8 mouse cellular contexts compared by ENCODE assay signal in genomic region chr11:23769686-23770509, GRCm38 (mm10). TPM values are rescaled to one million over a fixed set of nuclear protein-coding genes. Genes with fewer than 3 reads are reported as not detected.
DNase-seq lines count a peak whose midpoint lies in the region; ATAC-seq lines count a peak whose summit lies in the region.

No protein-coding gene starts in this region.

- H3K9ac ChIP-seq in forebrain, embryonic 13.5 days: peak overlapping the region; percentile 74
- no peak overlapping the region; the same call in 1 of the 2 replicates for H3K9ac ChIP-seq in hindbrain, embryonic 11.5 days (ENCODE audit: low read depth, low read length)
- no peak overlapping the region for H3K9ac ChIP-seq in limb, embryonic 11.5 days (ENCODE audit: low read length)
- H3K9ac ChIP-seq in midbrain, embryonic 11.5 days (ENCODE audit: low read length): peak overlapping the region; percentile 72

- peak overlapping the region; percentile 75 for H3K4me3 ChIP-seq in forebrain, embryonic 13.5 days
- H3K4me3 ChIP-seq in hindbrain, embryonic 11.5 days (ENCODE audit: low read depth, low read length): peak overlapping the region; percentile 72
- H3K4me3 ChIP-seq in limb, embryonic 11.5 days (ENCODE audit: low read depth, low read length): peak overlapping the region; percentile 66
- peak overlapping the region; percentile 49 for H3K4me3 ChIP-seq in midbrain, embryonic 11.5 days (ENCODE audit: low read depth, low read length)

- peaks cover 7% of the 10 kb centered on the region for H3K4me1 ChIP-seq in forebrain, embryonic 13.5 days
- H3K4me1 ChIP-seq in hindbrain, embryonic 11.5 days (replicated peaks; ENCODE audit: control insufficient read depth, insufficient read depth, low read length): no peaks in the 10 kb centered on the region
- H3K4me1 ChIP-seq in limb, embryonic 11.5 days (ENCODE audit: control insufficient read depth, insufficient read depth, low read length): 0 out of 2 replicates have a peak, but pooled peaks cover 2% of the 10 kb centered on the region
- H3K4me1 ChIP-seq in midbrain, embryonic 11.5 days (ENCODE audit: control insufficient read depth, insufficient read depth, low read length): peaks cover 2% of the 10 kb centered on the region; the same call in 1 of the 2 replicates

- DNase-seq in heart, adult 11 months: peak; percentile 90
- DNase-seq in heart, postnatal 25 days (ENCODE audit: low spot score): no peak
- DNase-seq in brain, adult 2 months (ENCODE audit: low read depth, low spot score): peak; percentile 35
- DNase-seq in hindbrain, embryonic 11.5 days (ENCODE audit: low spot score): peak; percentile 30
- peak; percentile 43 for DNase-seq in limb, embryonic 11.5 days (ENCODE audit: low spot score)
- DNase-seq in midbrain, embryonic 11.5 days (ENCODE audit: low spot score, missing footprints): peak; percentile 97
- DNase-seq in spleen, postnatal 10 days (ENCODE audit: low spot score in 2 of 2): peak; percentile 20 to 46

- intact Hi-C loops in heart, postnatal 25 days (cut with DNase I): loop anchor here (2.0 to 5.0 kb wide), 2 partner anchors 105 to 122 kb away; partner anchors contain the start of genes Pex13 and Pus10

- WGBS in forebrain, embryonic 13.5 days: 1% methylated on average over 25 of the region's 25 CpGs
- under 1% methylated on average over 25 of the region's 25 CpGs for WGBS in hindbrain, embryonic 11.5 days
- WGBS in limb, embryonic 11.5 days: under 1% methylated on average over 25 of the region's 25 CpGs
- 1% methylated on average over 25 of the region's 25 CpGs for WGBS in midbrain, embryonic 11.5 days

- H3K36me3 ChIP-seq in forebrain, embryonic 13.5 days (ENCODE audit: poor library complexity, severe bottlenecking): no peaks in the 10 kb centered on the region
- no peaks in the 10 kb centered on the region for H3K36me3 ChIP-seq in hindbrain, embryonic 11.5 days (ENCODE audit: control insufficient read depth, insufficient read depth, low read length)
- H3K36me3 ChIP-seq in limb, embryonic 11.5 days (ENCODE audit: control insufficient read depth, insufficient read depth, low read length): no peaks in the 10 kb centered on the region
- H3K36me3 ChIP-seq in midbrain, embryonic 11.5 days (ENCODE audit: control insufficient read depth, insufficient read depth, low read length): no peaks in the 10 kb centered on the region

- peak overlapping the region; percentile 73 for H3K4me2 ChIP-seq in forebrain, embryonic 13.5 days
- H3K4me2 ChIP-seq in hindbrain, embryonic 11.5 days (replicated peaks; ENCODE audit: low read depth, low read length): peak overlapping the region; percentile 77
- peak overlapping the region; percentile 49 for H3K4me2 ChIP-seq in limb, embryonic 11.5 days (ENCODE audit: low read depth, severe bottlenecking)
- peak overlapping the region; percentile 90 for H3K4me2 ChIP-seq in midbrain, embryonic 11.5 days

- peaks cover 17% of the 10 kb centered on the region for H3K27me3 ChIP-seq in forebrain, embryonic 13.5 days
- no peaks in the 10 kb centered on the region for H3K27me3 ChIP-seq in hindbrain, embryonic 11.5 days (ENCODE audit: control insufficient read depth, insufficient read depth, low read length)
- H3K27me3 ChIP-seq in limb, embryonic 11.5 days (ENCODE audit: control insufficient read depth, insufficient read depth, low read length): no peaks in the 10 kb centered on the region
- no peaks in the 10 kb centered on the region for H3K27me3 ChIP-seq in midbrain, embryonic 11.5 days (ENCODE audit: control insufficient read depth, insufficient read depth, low read length)

- peak; percentile 22; the same call in 1 of the 2 replicates for ATAC-seq in forebrain, embryonic 13.5 days
- peak; percentile 1 for ATAC-seq in hindbrain, embryonic 11.5 days (ENCODE audit: low FRiP score)
- ATAC-seq in limb, embryonic 11.5 days (ENCODE audit: insufficient number of reproducible peaks, low FRiP score, low TSS enrichment, low read depth): no peak
- peak; percentile 1 for ATAC-seq in midbrain, embryonic 11.5 days (ENCODE audit: low FRiP score)

- H3K9me3 ChIP-seq in forebrain, embryonic 13.5 days (replicated peaks): no peaks in the 10 kb centered on the region
- no peaks in the 10 kb centered on the region for H3K9me3 ChIP-seq in hindbrain, embryonic 11.5 days (ENCODE audit: control insufficient read depth, low read length)
- H3K9me3 ChIP-seq in limb, embryonic 11.5 days (ENCODE audit: control insufficient read depth, low read length): no peaks in the 10 kb centered on the region
- no peaks in the 10 kb centered on the region for H3K9me3 ChIP-seq in midbrain, embryonic 11.5 days (ENCODE audit: control insufficient read depth, low read length)

- H3K27ac ChIP-seq in forebrain, embryonic 13.5 days: no peak overlapping the region
- H3K27ac ChIP-seq in hindbrain, embryonic 11.5 days (ENCODE audit: low read depth, low read length): no peak overlapping the region
- no peak overlapping the region for H3K27ac ChIP-seq in limb, embryonic 11.5 days (replicated peaks; ENCODE audit: low read depth, low read length)
- H3K27ac ChIP-seq in midbrain, embryonic 11.5 days (ENCODE audit: low read depth, low read length): no peak overlapping the region

RNA-seq across cellular contexts. Expression of gene Rel, which starts 0.9 kb away (rescaled TPM):
- total RNA-seq in heart, postnatal 25 days (2021): 10 to 100 TPM in 1 of 2 experiments, 1 to 10 TPM in 1; 8.5 to 10.5 TPM
- polyA plus RNA-seq in forebrain, embryonic 13.5 days (2015; fragmentation: Nextera tagmentation; extraction: Ambion mirVana): 0.27 and 0.40 TPM in 2 replicates
- polyA plus RNA-seq in hindbrain, embryonic 11.5 days (2014; fragmentation: Nextera tagmentation; extraction: Ambion mirVana): 0.54 and 0.80 TPM in 2 replicates
- 0.88 and 0.93 TPM in 2 replicates for polyA plus RNA-seq in limb, embryonic 11.5 days (2014; fragmentation: Nextera tagmentation; extraction: Ambion mirVana)
- 0.39 and 0.64 TPM in 2 replicates for polyA plus RNA-seq in midbrain, embryonic 11.5 days (2014; fragmentation: Nextera tagmentation; extraction: Ambion mirVana)

Comparison
In these comparisons a context has a peak if more than half of its experiments do, and no peak if none do; other contexts are left out.
1. H3K9ac ChIP-seq: peak in forebrain, embryonic 13.5 days (single experiment) and midbrain, embryonic 11.5 days (single experiment); none in hindbrain, embryonic 11.5 days (single experiment) and limb, embryonic 11.5 days (single experiment).
2. Peak in every context shown above with its lines, with median percentiles within 50 percentile points of each other: H3K4me2 ChIP-seq and H3K4me3 ChIP-seq.